Mouse (Mus musculus) forebrain, embryonic 14.5 days (tissue): ENCODE measurements around the gene Tshz3. TPM values are rescaled to one million over a fixed set of nuclear protein-coding genes. Genes with fewer than 3 reads are reported as not detected.

Experiments used
- ATAC-seq: fragments of 200-750 bp; cut with Nextera tagmentation; 2 replicates; pipeline ENCODE4 v1.8.0; 2017; ENCODE audit warnings: mild to moderate bottlenecking, moderate library complexity
- DNase-seq: peaks from one replicate; pipeline ENCODE4 v3.0.0-alpha.2; 2015; ENCODE audit warnings: low spot score
- H3K27ac ChIP-seq: fragments of 300-500 bp; sonication (generic); 2 replicates; pipeline ENCODE4 v1.5.1; 2014; ENCODE audit warnings: low read depth, mild to moderate bottlenecking, control low read depth, low read length, moderate library complexity
- H3K27me3 ChIP-seq: fragments of 300-500 bp; sonication (generic); replicated peaks from 2 replicates; pipeline ENCODE4 v1.6.1; 2014; ENCODE audit warnings: low read length, control low read depth, mixed read lengths; ENCODE audit not compliant: control insufficient read depth, insufficient read depth
- H3K36me3 ChIP-seq: fragments of 300-500 bp; sonication (generic); 2 replicates; pipeline ENCODE4 v1.6.1; 2014; ENCODE audit warnings: low read length, control low read depth; ENCODE audit not compliant: control insufficient read depth, insufficient read depth
- H3K4me1 ChIP-seq: fragments of 300-500 bp; sonication (generic); 2 replicates; pipeline ENCODE4 v1.6.1; 2014; ENCODE audit warnings: antibody characterized with exemption, low read length, control low read depth; ENCODE audit not compliant: control insufficient read depth, insufficient read depth
- H3K4me2 ChIP-seq: fragments of 300-500 bp; sonication (generic); 2 replicates; pipeline ENCODE4 v1.6.1; 2014; ENCODE audit warnings: mild to moderate bottlenecking, control low read depth, low read length
- H3K4me3 ChIP-seq: fragments of 300-500 bp; sonication (generic); 2 replicates; pipeline ENCODE4 v1.5.1; 2014; ENCODE audit warnings: low read depth, low read length, control low read depth
- H3K9ac ChIP-seq: fragments of 300-500 bp; sonication (generic); 2 replicates; pipeline ENCODE4 v1.6.1; 2014; ENCODE audit warnings: mild to moderate bottlenecking, low read length, control low read depth, moderate library complexity
- H3K9me3 ChIP-seq: fragments of 300-500 bp; sonication (generic); replicated peaks from 2 replicates; pipeline ENCODE4 v1.6.1; 2016; ENCODE audit warnings: low read length, control low read depth, mixed read lengths; ENCODE audit not compliant: control insufficient read depth
- WGBS: fragments of 180-500 bp; shearing (Covaris S2); extraction: QIAGEN DNeasy Blood & Tissue Kit; methylation state at CpG from one replicate; pipeline ENCODE4 v1.1.7; 2014; 5-methylcytosine and 5-hydroxymethylcytosine counted together
- polyA plus RNA-seq: library from polyadenylated mRNA; unstranded; fragments of >200 nt; fragmentation: Nextera tagmentation; extraction: Ambion mirVana; gene quantifications from 2 replicates; pipeline ENCODE4 v1.2.1, GENCODE M21; 2014

The Tshz3 gene
- polyA plus RNA-seq, 1 experiment from 2014 or later: 10.3 TPM

DNA sequence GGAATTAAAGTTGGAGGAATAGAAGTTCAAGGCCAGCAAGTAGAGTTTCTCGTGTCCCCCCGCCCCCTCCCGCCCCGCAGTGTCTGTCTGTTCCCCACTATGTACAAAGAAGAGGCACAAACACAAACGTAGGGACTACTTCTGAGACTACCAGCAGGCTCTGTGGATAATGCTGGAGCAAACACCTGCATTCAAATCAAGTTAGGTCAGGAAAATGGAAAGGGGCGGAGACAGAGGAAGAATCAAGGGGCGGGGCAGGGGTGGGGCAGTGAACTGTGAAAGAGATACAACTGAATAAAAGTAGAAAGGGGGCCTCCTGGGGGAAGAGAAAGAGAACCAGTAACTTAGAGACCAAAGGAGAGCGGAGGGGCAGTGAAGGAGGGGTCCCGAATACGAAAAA, 19.4 kb upstream of the Tshz3 start:
- H3K4me2 ChIP-seq: peak overlapping the region; percentile 57; the same call in 1 of the 2 replicates
- H3K9me3 ChIP-seq: no peaks in the 10 kb centered on the region
- DNase-seq (no peak), ATAC-seq (no peak)
- H3K36me3 ChIP-seq: no peaks in the 10 kb centered on the region
- H3K9ac ChIP-seq: no peak overlapping the region
- no peak overlapping the region for H3K27ac ChIP-seq
- 4% methylated on average over 10 of the region's 10 CpGs for WGBS
- no peak overlapping the region for H3K4me3 ChIP-seq
- H3K27me3 ChIP-seq: 0 out of 2 replicates have a peak, but pooled peaks cover 3% of the 10 kb centered on the region
- H3K4me1 ChIP-seq: peaks cover 5% of the 10 kb centered on the region; the same call in 1 of the 2 replicates

DNA sequence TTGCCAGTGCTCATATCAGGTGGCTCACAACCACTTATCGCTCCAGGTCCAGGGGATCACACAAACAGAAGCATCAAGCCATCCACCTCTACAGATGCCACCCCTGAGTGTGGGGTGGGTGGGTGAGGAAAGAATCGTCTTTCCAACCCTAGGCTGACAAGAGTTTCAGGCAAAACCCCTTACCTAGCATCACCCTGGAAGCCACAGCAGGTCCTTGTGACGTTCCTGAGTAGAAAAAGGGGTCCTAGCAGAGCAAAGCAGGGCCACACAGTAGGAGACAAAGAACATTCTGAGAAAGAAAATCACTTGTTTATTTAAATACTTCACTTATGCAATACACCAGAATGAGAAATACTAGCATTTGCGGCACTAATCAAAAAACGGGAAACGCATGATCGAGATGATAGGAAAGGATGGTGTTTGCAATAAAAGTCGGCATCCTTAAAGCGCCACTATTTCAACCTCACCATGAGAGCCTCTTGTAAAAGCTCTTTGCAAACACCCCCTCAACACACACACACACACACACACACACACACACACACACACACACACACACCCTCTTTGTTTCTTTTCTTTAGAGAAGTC, 18.8 kb upstream of the Tshz3 start:
- DNase-seq (peak; percentile 35), ATAC-seq (peak; percentile 18; the same call in 1 of the 2 replicates)
- Histone ChIP-seq H3K9ac (no peak overlapping the region; the same call in 1 of the 2 replicates), H3K4me1 (peaks cover 5% of the 10 kb centered on the region; the same call in 1 of the 2 replicates), H3K27me3 (0 out of 2 replicates have a peak, but pooled peaks cover 3% of the 10 kb centered on the region), H3K36me3 (no peaks in the 10 kb centered on the region), H3K27ac (no peak overlapping the region), H3K4me2 (peak overlapping the region; percentile 57), H3K4me3 (peak overlapping the region; percentile 25; the same call in 1 of the 2 replicates), H3K9me3 (no peaks in the 10 kb centered on the region)
- WGBS: 2% methylated on average over 9 of the region's 9 CpGs

DNA sequence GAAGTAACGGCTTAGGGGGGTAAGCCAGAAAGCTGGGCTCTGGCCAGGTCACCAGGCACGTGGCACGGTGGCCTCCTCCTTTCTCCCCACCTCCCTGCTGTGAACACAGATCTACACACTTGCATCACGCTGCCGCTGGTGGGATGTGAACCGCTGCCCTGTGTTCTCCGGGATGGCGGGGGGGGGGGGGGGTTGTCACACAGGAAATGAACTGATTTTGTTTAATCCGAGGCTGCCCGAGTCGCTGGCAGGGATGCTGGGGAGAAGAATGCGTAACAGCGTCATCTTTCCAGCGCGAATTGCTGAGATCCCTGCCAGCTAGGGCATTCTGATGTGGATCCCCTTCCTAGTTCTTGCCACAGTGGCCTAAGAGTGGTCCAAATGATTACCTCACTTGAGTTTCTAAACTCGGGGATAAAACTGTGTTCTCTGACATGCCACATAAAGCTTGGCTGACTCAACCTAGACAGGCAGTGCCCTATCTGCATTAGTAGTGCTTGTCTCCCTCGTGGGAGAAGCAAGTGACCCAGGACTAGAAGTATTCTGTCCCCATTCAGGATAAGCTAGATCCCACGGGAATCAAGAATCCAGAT, 18.0 kb upstream of the Tshz3 start:
- Histone ChIP-seq H3K4me1 (peaks cover 5% of the 10 kb centered on the region; the same call in 1 of the 2 replicates), H3K27ac (no peak overlapping the region), H3K4me3 (peak overlapping the region; percentile 25), H3K9me3 (no peaks in the 10 kb centered on the region), H3K9ac (peak overlapping the region; percentile 47), H3K36me3 (no peaks in the 10 kb centered on the region), H3K4me2 (peak overlapping the region; percentile 57), H3K27me3 (0 out of 2 replicates have a peak, but pooled peaks cover 3% of the 10 kb centered on the region)
- under 1% methylated on average over 18 of the region's 18 CpGs for WGBS
- ATAC-seq: peak; percentile 60; the same call in 1 of the 2 replicates
- peak; percentile 60 for DNase-seq

DNA sequence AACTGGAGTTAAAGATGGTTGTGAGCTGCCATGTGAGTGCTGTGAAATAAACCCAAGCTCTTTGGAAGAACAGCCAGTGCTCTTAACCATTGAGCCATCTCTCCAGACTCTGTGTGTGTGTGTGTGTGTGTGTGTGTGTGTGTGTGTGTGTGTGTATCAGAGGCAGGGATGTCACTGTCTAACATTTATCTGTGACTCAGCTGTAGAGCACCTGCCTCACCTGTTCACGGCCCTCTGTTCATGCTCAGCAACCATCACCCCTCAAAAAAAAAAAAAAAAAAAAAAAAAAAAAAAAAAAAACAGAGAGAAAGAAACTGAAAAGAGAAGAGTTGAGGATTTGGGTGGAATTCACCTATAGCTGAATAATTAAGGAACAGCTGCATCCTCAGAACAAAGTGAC, 10.4 kb upstream of the Tshz3 start:
- H3K27me3 ChIP-seq: peaks cover 20% of the 10 kb centered on the region
- no peak for DNase-seq

DNA sequence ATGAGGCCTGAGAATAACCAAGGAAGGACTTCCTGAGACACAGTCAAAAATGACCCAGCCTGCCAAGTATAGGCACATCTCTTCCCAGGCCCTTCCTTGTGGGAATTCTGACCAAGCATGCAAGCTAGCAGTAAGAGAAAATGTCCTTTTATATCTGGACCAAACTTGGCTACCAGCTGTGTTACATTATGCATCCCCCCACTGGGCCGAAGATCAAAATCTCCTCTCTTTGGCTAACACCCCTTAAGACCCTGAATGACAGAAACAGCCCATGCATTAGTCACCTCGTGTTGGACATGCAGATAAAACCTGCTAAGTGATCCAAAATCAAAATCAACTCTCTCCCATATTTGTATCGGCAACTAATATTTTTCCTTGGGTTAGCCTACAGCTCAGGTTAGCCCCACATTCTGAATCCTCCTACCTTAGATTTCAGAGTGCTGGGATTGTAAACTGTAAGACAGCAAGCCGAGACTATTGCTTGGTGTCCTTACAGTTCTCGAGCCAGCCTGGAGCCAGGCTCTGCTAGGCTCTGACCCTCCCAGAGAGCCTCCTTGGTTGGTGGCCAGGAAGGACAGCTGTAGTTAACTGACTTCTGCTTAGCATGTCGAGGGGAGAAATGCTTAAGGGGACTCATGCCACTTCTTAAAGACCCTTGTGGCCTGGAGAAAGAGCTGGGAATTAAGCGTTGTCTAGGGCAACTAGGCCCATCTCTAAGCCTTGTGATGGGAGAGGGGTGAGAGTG, 8.7 kb upstream of the Tshz3 start:
- 67% methylated on average over 7 of the region's 7 CpGs for WGBS
- Histone ChIP-seq H3K27me3 (peaks cover 37% of the 10 kb centered on the region), H3K9me3 (no peaks in the 10 kb centered on the region), H3K27ac (no peak overlapping the region), H3K4me2 (no peak overlapping the region), H3K36me3 (no peaks in the 10 kb centered on the region), H3K4me1 (peaks cover 3% of the 10 kb centered on the region; the same call in 1 of the 2 replicates), H3K4me3 (no peak overlapping the region), H3K9ac (no peak overlapping the region)
- DNase-seq: no peak
- no peak for ATAC-seq

More for the DNA sequence above, 10.4 kb upstream of the Tshz3 start:
- no peak overlapping the region for H3K4me3 ChIP-seq
- WGBS: 91% methylated on average over 1 of the region's 1 CpGs
- ATAC-seq: no peak
- H3K9ac ChIP-seq: no peak overlapping the region
- no peaks in the 10 kb centered on the region for H3K36me3 ChIP-seq
- H3K27ac ChIP-seq: no peak overlapping the region
- H3K4me2 ChIP-seq: no peak overlapping the region
- peaks cover 3% of the 10 kb centered on the region; the same call in 1 of the 2 replicates for H3K4me1 ChIP-seq
- no peaks in the 10 kb centered on the region for H3K9me3 ChIP-seq

DNA sequence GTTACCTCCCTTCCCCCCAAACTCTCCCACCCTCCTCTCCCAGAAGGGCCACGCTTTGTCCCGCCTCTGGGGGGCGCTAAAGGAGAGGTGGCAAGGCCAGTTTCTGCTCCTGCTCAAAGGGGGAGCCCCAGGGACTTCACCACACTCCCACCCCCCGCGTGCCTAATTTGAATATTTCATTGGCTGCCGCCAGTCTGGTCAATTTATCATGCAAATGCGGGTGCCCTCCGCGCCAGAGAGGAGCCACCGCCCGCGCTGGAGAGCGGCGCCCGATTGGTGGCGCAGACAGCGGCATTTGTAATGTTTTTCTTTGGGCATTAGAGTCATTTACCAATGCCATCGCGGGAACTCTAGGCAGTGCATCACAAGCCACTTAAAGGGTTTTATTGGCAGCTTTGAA, 7.4 kb upstream of the Tshz3 start:
- H3K4me2 ChIP-seq: no peak overlapping the region
- no peak overlapping the region for H3K4me3 ChIP-seq
- peaks cover 50% of the 10 kb centered on the region for H3K27me3 ChIP-seq
- peak; percentile 62 for ATAC-seq
- 1% methylated on average over 19 of the region's 19 CpGs for WGBS
- H3K9ac ChIP-seq: no peak overlapping the region
- no peak overlapping the region for H3K27ac ChIP-seq
- H3K4me1 ChIP-seq: peaks cover 3% of the 10 kb centered on the region; the same call in 1 of the 2 replicates
- H3K9me3 ChIP-seq: no peaks in the 10 kb centered on the region
- H3K36me3 ChIP-seq: no peaks in the 10 kb centered on the region
- DNase-seq: peak; percentile 65

DNA sequence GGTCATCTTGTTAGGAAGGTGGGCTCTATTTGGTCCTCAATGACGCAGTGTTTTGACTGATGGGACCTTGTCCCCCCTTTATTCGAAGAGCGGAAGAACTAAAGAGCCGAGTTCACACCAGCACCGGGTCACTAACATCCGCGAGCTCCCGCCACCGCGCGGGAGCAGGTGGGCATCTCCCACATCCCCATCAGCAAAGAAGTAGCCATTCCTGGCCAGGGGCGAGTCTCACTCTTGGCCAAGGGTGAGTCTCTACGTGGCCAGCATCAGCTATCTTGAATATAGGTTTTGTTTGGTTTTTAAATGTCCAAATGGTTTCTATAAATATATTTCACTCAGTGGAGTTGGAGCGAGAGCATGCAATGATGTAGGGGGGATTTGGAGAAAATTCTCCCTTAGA, 6.3 kb upstream of the Tshz3 start:
- Histone ChIP-seq H3K36me3 (no peaks in the 10 kb centered on the region), H3K4me1 (peaks cover 3% of the 10 kb centered on the region; the same call in 1 of the 2 replicates), H3K27me3 (peaks cover 52% of the 10 kb centered on the region), H3K27ac (no peak overlapping the region), H3K9ac (no peak overlapping the region), H3K4me3 (no peak overlapping the region), H3K9me3 (no peaks in the 10 kb centered on the region), H3K4me2 (peak overlapping the region; percentile 10; the same call in 1 of the 2 replicates)
- DNase-seq (no peak), ATAC-seq (no peak)
- 3% methylated on average over 14 of the region's 14 CpGs for WGBS

DNA sequence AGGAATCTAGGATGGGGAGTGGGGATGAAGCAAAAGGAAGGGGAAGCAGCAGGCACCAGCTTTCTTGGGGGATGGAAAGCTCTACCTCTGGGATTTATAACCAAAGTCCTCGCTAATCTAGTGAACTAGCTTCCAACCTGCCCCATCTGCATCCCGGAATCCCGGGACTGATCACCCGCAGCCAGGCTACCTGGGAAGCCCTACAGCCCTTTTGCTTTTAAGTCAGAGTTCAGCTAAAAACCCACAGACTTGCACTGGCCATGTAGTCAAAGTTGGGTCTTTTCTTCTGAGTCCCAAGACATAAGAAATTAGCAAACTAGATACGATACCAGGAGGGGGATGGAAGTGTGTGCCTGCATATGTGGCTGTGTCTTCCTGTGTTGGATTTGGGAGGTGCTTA, 5.5 kb upstream of the Tshz3 start:
- Histone ChIP-seq H3K9me3 (no peaks in the 10 kb centered on the region), H3K27ac (no peak overlapping the region), H3K9ac (no peak overlapping the region), H3K4me3 (no peak overlapping the region), H3K27me3 (peaks cover 52% of the 10 kb centered on the region), H3K36me3 (no peaks in the 10 kb centered on the region), H3K4me1 (peaks cover 3% of the 10 kb centered on the region; the same call in 1 of the 2 replicates), H3K4me2 (no peak overlapping the region)
- DNase-seq (no peak), ATAC-seq (no peak)
- WGBS: 10% methylated on average over 5 of the region's 5 CpGs
